25 mouse cellular contexts compared by ENCODE assay signal in the genomic region with DNA sequence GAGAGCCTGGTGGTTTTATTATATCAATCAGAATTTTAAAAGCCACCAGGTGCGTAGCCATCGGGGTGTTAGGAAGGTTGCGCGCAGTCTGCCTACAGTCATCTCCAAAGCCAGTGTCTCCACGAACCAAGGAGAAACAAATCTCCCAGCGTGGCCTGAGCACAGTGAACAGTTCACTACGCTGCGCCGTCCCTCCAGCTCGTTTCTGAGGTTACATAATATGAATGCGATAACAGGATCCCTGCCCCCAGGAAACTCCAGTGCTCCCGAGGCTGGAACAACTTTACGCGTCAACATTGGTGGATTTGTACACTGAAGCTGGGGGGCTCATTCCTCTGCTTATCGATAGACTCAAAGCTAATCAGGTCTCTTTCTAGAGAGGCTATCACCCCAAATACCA.
A peak's percentile ranks its signal among the peaks of the same experiment; 100 is the strongest.
DNase-seq lines count a peak whose midpoint lies in the region; ATAC-seq and TF ChIP-seq lines count a peak whose summit lies in the region.
"Had no signal": no experiment of that assay in that cellular context is flagged by ENCODE, and none has a peak within 500 bp of the region (broad histone marks: within the 10 kb centered on the region; RNA-seq: fewer than 3 reads in every experiment).

No protein-coding gene starts in this region.

- no peak for TF ChIP-seq CTCF in heart, adult 2 months (IDR thresholded peaks at IDR 0.05)

- H3K79me2 ChIP-seq in heart, adult 2 months (replicated peaks; ENCODE audit: control insufficient read depth, insufficient read depth, low read length): no peaks in the 10 kb centered on the region; the same call in 1 of the 2 replicates

- H3K9ac ChIP-seq in heart, adult 2 months (ENCODE audit: low read depth, low read length): no peak overlapping the region
- H3K9ac ChIP-seq in heart, embryonic 14.5 days (ENCODE audit: low read length): no peak overlapping the region
- no peak overlapping the region for H3K9ac ChIP-seq in heart, embryonic 11.5 days (ENCODE audit: low read depth, low read length)
- no peak overlapping the region for H3K9ac ChIP-seq in midbrain, embryonic 11.5 days (ENCODE audit: low read length)
- no peak overlapping the region for H3K9ac ChIP-seq in midbrain, embryonic 14.5 days (replicated peaks; ENCODE audit: low read length)
- H3K9ac ChIP-seq: embryonic facial prominence, embryonic 12.5 days; embryonic facial prominence, embryonic 15.5 days; forebrain, postnatal 0 days; heart, embryonic 15.5 days; hindbrain, embryonic 12.5 days; hindbrain, embryonic 15.5 days had no signal

- H3K4me3 ChIP-seq in heart, adult 2 months: no peak overlapping the region
- no peak overlapping the region for H3K4me3 ChIP-seq in heart, embryonic 14.5 days (ENCODE audit: control insufficient read depth in 1 of 2, insufficient read depth in 1 of 2, low read depth in 1 of 2, low read length in 2 of 2)
- no peak overlapping the region for H3K4me3 ChIP-seq in heart, embryonic 11.5 days (ENCODE audit: low read depth, low read length)
- H3K4me3 ChIP-seq in midbrain, embryonic 11.5 days (ENCODE audit: low read depth, low read length): no peak overlapping the region
- H3K4me3 ChIP-seq in midbrain, embryonic 14.5 days (replicated peaks; ENCODE audit: low read depth, low read length): no peak overlapping the region
- H3K4me3 ChIP-seq: embryonic facial prominence, embryonic 12.5 days; embryonic facial prominence, embryonic 15.5 days; gastrocnemius, adult 2 months; heart, embryonic 15.5 days; hindbrain, embryonic 12.5 days; hindbrain, embryonic 15.5 days had no signal

- peak overlapping the region; percentile 63 for H3K27ac ChIP-seq in heart, adult 2 months
- H3K27ac ChIP-seq in heart, embryonic 14.5 days (replicated peaks in 1 of 2; ENCODE audit: control insufficient read depth in 1 of 2, insufficient read depth in 1 of 2, low read depth in 2 of 2, low read length in 2 of 2): no peak overlapping the region; a peak in 1 of 4 replicates
- no peak overlapping the region for H3K27ac ChIP-seq in heart, embryonic 11.5 days (ENCODE audit: low read depth, low read length)
- H3K27ac ChIP-seq in midbrain, embryonic 11.5 days (ENCODE audit: low read depth, low read length): no peak overlapping the region
- H3K27ac ChIP-seq in midbrain, embryonic 14.5 days (replicated peaks; ENCODE audit: low read depth, low read length): no peak overlapping the region
- H3K27ac ChIP-seq: embryonic facial prominence, embryonic 12.5 days; embryonic facial prominence, embryonic 15.5 days; gastrocnemius, adult 2 months; heart, embryonic 15.5 days; hindbrain, embryonic 12.5 days; hindbrain, embryonic 15.5 days had no signal

- peak; percentile 60; the same call in 1 of the 2 replicates for TF ChIP-seq POLR2A in heart, adult 2 months (IDR thresholded peaks at IDR 0.05; ENCODE audit: insufficient read depth, low read depth, low read length)

- no peak for DNase-seq in heart, adult 2 months
- DNase-seq in heart, postnatal 4 days: no peak
- peak; percentile 8 for DNase-seq in midbrain, embryonic 11.5 days (ENCODE audit: low spot score, missing footprints)
- no peak for DNase-seq in midbrain, embryonic 14.5 days
- DNase-seq in gastrocnemius, postnatal 25 days: no peak
- DNase-seq: adrenal gland, adult 2 months; adrenal gland, postnatal 14 days; cerebellum, adult 11 months; cerebellum, adult 2 months; cerebellum, adult 9-11 months; cerebellum, postnatal 25 days; forebrain, postnatal 0 days; gastrocnemius, adult 2 months; gastrocnemius, postnatal 14 days; kidney, adult 2 months had no signal

- no peak for ATAC-seq in heart, embryonic 14.5 days (ENCODE audit: insufficient number of reproducible peaks, insufficient read depth, low FRiP score, low read depth)
- ATAC-seq in heart, embryonic 11.5 days (replicated peaks; ENCODE audit: insufficient number of reproducible peaks, low FRiP score, low TSS enrichment): no peak
- ATAC-seq in midbrain, embryonic 11.5 days (ENCODE audit: low FRiP score): no peak
- no peak for ATAC-seq in midbrain, embryonic 14.5 days (ENCODE audit: low FRiP score, low TSS enrichment)
- ATAC-seq: CD4-positive, CD25-positive, alpha-beta regulatory T cell, adult 4 months; forebrain, embryonic 14.5 days; forebrain, postnatal 0 days; intestine, postnatal 0 days had no signal

- peaks cover 11% of the 10 kb centered on the region for H3K4me1 ChIP-seq in heart, adult 2 months (ENCODE audit: control insufficient read depth, insufficient read depth, low read length)
- peaks cover 14 to 21% of the 10 kb centered on the region in 2 experiments for H3K4me1 ChIP-seq in heart, embryonic 14.5 days (ENCODE audit: control insufficient read depth in 2 of 2, insufficient read depth in 2 of 2, low read length in 2 of 2)
- H3K4me1 ChIP-seq in heart, embryonic 11.5 days (ENCODE audit: control insufficient read depth, insufficient read depth, low read length): peaks cover 9% of the 10 kb centered on the region
- H3K4me1 ChIP-seq in midbrain, embryonic 11.5 days (ENCODE audit: control insufficient read depth, insufficient read depth, low read length): peaks cover 4% of the 10 kb centered on the region; the same call in 1 of the 2 replicates
- peaks cover 18% of the 10 kb centered on the region for H3K4me1 ChIP-seq in midbrain, embryonic 14.5 days (ENCODE audit: control insufficient read depth, insufficient read depth, low read length)

- H3K4me2 ChIP-seq in heart, embryonic 14.5 days (ENCODE audit: low read length): peak overlapping the region; percentile 28
- no peak overlapping the region for H3K4me2 ChIP-seq in heart, embryonic 11.5 days
- no peak overlapping the region for H3K4me2 ChIP-seq in midbrain, embryonic 11.5 days
- H3K4me2 ChIP-seq in midbrain, embryonic 14.5 days (ENCODE audit: low read length): no peak overlapping the region
- H3K4me2 ChIP-seq: embryonic facial prominence, embryonic 12.5 days; embryonic facial prominence, embryonic 15.5 days; heart, embryonic 15.5 days; hindbrain, embryonic 12.5 days; hindbrain, embryonic 15.5 days had no signal

- 58% methylated on average over 15 of the region's 15 CpGs for WGBS in heart, adult 2 months
- 63% methylated on average over 15 of the region's 15 CpGs for WGBS in heart, embryonic 14.5 days
- 67% methylated on average over 15 of the region's 15 CpGs for WGBS in heart, embryonic 11.5 days (ENCODE audit: insufficient replicate concordance)
- WGBS in midbrain, embryonic 11.5 days: 94% methylated on average over 15 of the region's 15 CpGs
- 90% methylated on average over 15 of the region's 15 CpGs for WGBS in midbrain, embryonic 14.5 days

- no peaks in the 10 kb centered on the region for H3K9me3 ChIP-seq in heart, embryonic 14.5 days (ENCODE audit: control insufficient read depth, low read length)
- H3K9me3 ChIP-seq in heart, embryonic 11.5 days (replicated peaks; ENCODE audit: control insufficient read depth, low read length): no peaks in the 10 kb centered on the region
- no peaks in the 10 kb centered on the region for H3K9me3 ChIP-seq in midbrain, embryonic 11.5 days (ENCODE audit: control insufficient read depth, low read length)
- no peaks in the 10 kb centered on the region for H3K9me3 ChIP-seq in midbrain, embryonic 14.5 days (ENCODE audit: control insufficient read depth, low read length)
- H3K9me3 ChIP-seq: embryonic facial prominence, embryonic 12.5 days; embryonic facial prominence, embryonic 15.5 days; heart, embryonic 15.5 days; hindbrain, embryonic 12.5 days; hindbrain, embryonic 15.5 days had no signal

- no peaks in the 10 kb centered on the region for H3K27me3 ChIP-seq in heart, adult 2 months (ENCODE audit: control insufficient read depth, insufficient read depth, low read length)
- no peaks in the 10 kb centered on the region for H3K27me3 ChIP-seq in heart, embryonic 14.5 days (ENCODE audit: control insufficient read depth, insufficient read depth, low read length)
- H3K27me3 ChIP-seq in heart, embryonic 11.5 days (ENCODE audit: control insufficient read depth, insufficient read depth, low read length): no peaks in the 10 kb centered on the region
- no peaks in the 10 kb centered on the region for H3K27me3 ChIP-seq in midbrain, embryonic 11.5 days (ENCODE audit: control insufficient read depth, insufficient read depth, low read length)
- H3K27me3 ChIP-seq in midbrain, embryonic 14.5 days (ENCODE audit: control insufficient read depth, insufficient read depth, low read length): no peaks in the 10 kb centered on the region
- H3K27me3 ChIP-seq: embryonic facial prominence, embryonic 12.5 days; embryonic facial prominence, embryonic 15.5 days; heart, embryonic 15.5 days; hindbrain, embryonic 12.5 days; hindbrain, embryonic 15.5 days had no signal

- TF ChIP-seq EP300 in heart, adult 2 months (IDR thresholded peaks at IDR 0.05; ENCODE audit: insufficient read depth, low read depth, low read length): peak; percentile 74

- H3K36me3 ChIP-seq in heart, adult 2 months (ENCODE audit: control insufficient read depth, insufficient read depth, low read length): no peaks in the 10 kb centered on the region
- no peaks in the 10 kb centered on the region for H3K36me3 ChIP-seq in heart, embryonic 14.5 days (ENCODE audit: control insufficient read depth, insufficient read depth, low read length)
- no peaks in the 10 kb centered on the region for H3K36me3 ChIP-seq in heart, embryonic 11.5 days (ENCODE audit: control insufficient read depth, insufficient read depth, low read length)
- no peaks in the 10 kb centered on the region for H3K36me3 ChIP-seq in midbrain, embryonic 11.5 days (ENCODE audit: control insufficient read depth, insufficient read depth, low read length)
- H3K36me3 ChIP-seq in midbrain, embryonic 14.5 days (ENCODE audit: control insufficient read depth, insufficient read depth, low read length): no peaks in the 10 kb centered on the region
- H3K36me3 ChIP-seq: embryonic facial prominence, embryonic 12.5 days; embryonic facial prominence, embryonic 15.5 days; heart, embryonic 15.5 days; hindbrain, embryonic 12.5 days; hindbrain, embryonic 15.5 days had no signal

- intact Hi-C loops in heart, adult 2 months (cut with DNase I): loop anchor here (5.0 kb wide), 1 partner anchor 136 kb away; no protein-coding TSS in a partner anchor
